Mouse (Mus musculus) spleen, postnatal 10 days (tissue): ENCODE data around the gene Rab4b.

ENCODE experiments used
- DNase-seq, 2 experiments: peaks; one replicate each; pipeline ENCODE4 v3.0.0; 2021 to 2022; ENCODE audit warnings: low spot score in 2 of 2

Rab4b gene

DNA sequence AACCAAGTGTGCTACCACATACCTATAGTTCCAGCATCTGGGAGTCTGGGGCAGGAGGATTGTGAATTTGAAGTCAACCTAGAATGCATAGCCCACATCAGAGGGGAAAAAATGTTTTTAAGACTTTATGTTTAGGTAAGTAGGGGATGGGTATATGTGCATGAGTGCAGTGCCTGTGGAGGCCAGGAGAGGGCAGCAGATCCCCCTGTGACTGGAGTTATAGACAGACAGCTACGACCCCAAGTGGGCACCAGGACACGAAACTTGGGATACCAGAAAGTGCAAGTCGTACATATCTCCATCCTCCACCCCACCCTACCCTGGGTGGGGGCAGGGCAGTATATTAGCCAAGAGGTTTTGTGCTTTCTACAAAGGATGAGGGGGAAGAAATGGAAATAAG is 6.3 kb upstream of the Rab4b start:
- DNase-seq = peak in 1 of 2 experiments; percentile 66

DNA sequence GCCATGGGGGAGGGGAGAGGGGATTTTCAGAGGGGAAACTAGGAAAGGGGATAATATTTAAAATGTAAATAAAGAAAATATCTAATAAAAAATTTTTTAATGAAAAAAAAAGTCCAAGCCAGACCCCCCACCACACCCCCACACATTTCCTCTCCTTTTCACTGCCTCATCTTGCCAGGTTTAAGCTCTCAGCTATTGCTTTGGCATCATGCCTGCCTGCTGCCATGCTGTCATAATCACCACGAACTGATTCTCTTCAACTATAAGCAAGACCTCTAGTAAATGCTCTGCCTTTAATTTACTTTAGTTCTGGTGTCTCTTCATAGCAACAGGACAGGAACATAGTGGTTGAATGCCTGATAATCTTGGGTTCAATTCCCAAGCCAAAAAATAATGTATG is 3.8 kb upstream of the Rab4b start:
- DNase-seq = no peak

DNA sequence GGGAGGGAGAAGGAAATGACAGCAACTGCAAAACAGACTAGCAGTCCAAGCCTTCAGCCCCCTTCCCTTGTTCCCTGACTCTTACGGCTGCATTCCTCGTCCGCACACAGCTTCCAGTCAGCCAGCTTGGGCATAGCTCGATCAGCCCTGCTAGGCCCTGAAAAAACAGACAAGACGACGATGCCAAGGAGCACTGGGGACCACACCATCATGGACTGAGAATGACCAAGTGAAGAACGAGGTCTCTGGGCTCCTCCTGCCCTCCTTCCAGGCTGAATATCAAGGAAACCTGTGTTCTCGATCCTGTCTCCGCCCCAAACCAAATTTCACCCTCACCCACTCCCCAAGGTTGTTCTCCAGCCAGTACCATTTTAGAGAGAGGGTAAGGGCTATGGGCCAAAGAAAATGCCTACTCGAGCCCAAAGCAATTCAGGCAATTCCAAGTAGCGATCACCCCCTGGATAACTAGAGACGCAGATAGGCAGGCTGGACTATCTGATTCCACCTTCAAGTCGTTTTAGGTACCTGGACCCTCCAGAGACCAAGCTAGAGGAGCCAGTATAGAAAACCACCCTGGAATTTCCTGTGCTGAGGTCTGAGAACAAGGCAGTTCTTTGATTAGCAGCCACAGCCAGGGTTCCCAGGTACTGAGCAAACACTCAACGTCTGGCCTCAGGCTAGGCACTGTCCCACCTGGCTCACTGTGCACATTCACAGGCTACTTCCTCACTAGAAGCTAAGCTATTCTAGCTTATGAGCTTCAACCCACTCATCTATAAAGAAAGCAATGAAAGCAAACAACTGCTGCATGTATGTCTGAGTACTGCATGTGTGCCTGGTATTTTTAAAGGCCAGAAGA is 2.4 kb upstream of the Rab4b start, which contains the start of the genes Gm21983 and Mia:
Gene Gm21983, minus strand, starts transcription at position 250 of the 859 bp plus-strand sequence.
Gene Mia, minus strand, starts transcription at position 321 of the 859 bp plus-strand sequence.
- no peak for DNase-seq

DNA sequence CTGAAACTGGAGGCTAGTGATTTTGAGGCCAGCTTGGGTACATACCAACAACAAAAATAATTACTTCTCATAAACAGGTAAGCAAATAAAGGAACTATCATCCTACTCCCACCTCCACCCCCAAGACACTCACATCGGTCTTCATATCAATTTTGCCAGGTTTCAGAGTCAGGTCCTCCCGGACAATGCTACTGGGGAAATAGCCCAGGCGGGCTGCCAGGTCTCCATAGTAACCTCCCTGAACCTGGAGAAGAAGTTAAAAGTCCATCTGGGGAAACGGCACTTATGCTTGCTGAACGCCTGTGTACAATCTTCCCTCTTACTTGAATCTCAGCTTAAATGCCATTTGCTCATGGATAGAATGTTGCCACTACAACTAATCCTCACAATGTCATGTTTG is 1.3 kb upstream of the Rab4b start:
- DNase-seq = no peak

DNA sequence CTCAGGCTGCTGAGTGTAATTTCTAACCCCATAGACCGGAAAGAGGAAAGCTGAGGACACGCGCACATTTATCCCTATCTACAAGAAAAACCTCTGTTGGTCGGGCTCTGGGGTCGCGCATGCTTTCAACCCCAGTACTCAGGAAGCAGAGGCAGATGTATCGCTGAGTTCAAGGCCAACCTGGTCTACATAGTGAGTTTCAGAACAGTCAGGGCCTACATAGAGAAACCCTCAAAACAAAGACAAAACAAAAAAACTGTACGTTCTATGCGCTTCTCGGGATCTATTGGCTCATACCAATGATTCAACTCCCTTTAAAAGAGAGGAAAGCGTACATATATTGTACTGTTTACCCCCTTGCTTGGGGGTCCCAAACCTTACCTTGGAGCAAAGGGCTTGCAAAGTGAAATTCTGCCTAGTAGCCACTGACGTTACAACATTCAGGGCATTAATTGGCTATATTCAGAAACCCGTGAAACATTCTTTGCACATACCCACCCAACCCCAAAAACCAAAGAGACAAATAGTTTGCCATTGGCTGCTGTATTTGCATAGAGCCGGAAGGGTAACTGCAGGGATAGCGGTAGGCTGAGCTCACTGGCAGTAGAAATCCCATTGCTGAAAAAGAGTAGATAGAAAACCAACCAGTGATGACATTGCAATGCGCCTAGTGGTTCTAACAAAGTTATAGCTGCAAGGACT is 672 bp upstream of the Rab4b start:
- no peak for DNase-seq

DNA sequence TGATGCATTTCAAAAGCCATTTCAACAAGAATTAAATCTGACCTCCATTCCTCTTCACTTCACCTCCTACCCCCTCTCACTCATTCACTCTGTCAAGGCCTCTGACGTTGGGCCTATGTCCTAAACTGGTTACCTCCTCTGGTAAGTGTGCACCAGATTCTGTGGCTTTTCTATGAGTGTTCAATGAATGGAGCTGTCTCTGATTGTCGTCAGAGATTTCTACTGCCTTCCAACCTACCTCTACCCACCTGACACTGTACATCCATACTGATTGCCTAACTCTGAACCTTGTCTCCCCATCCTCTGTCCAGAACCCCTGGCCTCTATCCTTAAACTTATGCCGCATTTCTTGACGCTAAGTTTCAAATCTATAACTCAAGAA is 763 bp downstream of the Rab4b start:
- no peak for DNase-seq

DNA sequence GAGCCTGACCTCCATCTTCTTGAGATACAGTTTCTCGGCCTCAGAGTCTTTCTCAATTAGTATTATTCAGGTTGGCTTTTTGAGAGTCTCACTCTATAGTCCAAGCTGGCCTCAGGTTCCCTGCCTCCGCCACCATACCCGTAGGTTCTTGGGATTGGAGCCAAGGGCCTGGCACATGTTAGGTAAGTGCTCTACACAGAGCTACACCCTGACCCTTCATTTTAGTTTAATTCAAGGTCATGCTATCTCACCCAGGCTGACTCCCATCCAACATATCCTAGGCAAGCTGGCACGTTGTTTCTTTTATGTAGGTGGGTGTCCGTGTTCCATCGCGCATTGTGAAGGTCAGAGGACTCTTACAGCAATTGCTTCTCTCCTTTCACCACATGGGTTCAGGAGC is 3.8 kb downstream of the Rab4b start:
- DNase-seq = no peak

DNA sequence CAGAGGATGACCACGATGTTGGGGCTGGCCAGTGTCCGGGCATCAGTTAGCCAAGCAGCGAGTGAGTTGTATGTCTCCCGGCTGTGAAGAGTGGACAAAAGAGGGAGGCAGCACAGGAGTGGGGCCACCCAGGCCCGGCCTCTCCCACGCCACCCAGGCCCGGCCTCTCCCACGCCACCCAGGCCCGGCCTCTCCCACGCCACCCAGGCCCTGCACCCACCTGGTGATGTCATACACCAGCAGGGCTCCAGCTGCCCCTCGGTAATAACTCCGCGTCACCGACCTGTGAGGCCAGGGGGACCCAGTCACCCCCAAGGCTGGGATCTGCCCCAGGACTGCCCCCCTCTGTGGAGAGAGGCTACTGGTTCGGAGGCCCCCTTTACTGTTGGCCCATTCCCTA is 4.2 kb downstream of the Rab4b start:
- no peak for DNase-seq

DNA sequence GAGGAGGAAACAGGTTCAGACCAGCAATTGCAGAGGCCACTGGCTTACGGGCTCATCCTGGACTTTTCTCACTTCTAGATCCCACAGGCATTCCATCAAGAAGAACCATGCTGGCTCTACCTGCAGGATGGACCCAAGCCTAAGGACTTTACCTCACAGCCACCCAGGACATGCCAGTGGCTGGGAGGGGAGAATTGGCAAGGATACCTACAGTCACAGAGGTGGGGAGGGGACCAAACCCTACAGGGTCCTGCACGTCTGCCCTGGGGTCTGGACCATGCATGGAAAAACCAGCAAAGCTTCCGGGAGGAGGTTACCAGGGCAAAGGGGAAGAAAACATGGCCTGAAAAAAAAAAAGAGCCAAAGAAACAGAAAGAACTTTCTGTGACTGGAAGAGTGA is 7.7 kb downstream of the Rab4b start:
- DNase-seq = no peak

DNA sequence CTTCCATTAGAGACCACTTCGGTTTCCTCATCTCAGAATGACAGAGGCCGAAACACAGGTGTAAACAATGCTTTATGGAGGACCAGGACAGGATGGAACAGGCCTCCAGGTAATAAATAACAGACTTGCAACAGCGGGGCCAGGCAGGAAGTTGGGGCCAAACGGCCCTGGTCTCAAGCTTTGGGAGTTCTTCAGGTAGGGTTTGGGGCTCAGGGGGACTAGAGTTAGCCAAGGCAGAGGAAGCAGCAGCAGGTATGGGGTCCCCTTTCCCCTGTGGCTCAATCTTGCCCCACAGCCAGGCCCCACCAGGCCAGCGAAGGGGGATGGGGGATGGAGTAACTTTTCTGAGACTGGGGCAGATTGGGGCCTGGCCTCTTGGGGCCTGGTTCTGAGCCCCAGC is 10.3 kb downstream of the Rab4b start:
- no peak for DNase-seq

DNA sequence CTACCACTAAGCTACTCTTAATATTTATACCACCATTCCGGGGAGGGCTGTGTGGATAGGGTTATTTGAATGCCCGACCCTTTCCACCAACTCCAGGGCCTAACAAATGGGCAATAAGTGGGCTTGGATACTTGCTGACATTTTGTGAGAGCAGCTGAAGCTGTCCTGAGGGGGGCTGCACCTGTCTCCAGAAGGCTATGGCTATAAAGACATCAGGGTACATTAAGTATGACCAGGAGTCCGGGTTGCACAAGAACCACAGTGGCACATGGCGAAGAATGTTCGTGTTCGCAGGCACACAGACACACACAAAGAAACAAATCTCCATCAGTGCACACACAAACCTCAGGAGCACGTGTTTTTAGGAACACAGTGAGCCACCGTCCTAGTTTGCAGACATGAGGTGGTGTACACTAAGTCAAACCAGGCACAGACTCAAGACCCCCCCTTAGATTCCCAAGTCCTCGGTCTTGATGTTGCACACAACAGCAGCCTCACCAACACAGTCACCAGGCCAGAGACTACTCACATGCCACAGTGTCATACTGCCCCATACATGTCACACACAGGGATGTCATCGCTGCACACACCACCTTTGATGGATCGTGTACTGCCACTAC is 11.1 kb downstream of the Rab4b start:
- no peak for DNase-seq

DNA sequence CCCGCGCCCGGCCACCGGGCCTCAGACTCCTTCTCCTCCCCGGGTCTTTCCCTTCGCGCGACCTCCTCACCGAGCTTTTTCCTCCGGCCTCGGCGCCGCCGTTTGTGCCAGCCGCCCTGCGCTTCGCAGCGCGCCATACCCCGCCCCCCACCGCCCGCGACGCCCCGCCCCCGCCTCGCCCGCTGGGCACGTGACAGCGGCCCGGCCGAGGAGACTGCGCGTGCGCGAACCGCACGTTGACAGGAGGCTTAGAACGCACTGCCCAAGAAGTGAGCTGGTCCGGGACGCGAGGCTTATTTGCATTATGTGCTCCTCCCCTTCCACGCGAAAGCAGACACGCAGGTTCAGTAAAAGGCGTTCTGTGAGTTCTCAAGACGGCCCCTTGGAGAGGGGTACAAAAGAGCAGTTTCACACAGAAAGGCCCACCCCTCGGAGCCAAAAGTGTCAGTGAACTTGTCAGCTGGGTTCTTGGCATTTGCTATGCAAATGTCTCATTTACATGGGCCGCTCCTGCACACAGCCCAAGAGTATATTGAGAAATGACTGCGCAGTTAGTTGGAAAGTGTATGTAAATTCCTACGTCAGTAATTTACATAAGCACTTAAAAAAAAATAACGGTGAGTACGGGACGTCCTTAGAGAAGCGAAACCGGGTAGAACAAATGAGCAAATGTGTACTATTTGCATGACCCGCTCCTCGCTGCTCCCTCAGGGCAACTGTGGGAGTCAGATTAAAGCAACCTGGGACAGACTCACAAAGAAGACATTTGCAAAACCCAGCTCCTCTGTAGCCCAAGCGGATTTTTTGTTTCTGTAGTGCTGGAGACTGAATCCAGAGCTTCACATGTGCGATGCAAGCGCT is 11.9 kb downstream of the Rab4b start, which contains the start of gene Egln2:
Gene Egln2, minus strand, starts transcription at position 189 of the 861 bp plus-strand sequence.
- peak; percentile 91 to 97 for DNase-seq

DNA sequence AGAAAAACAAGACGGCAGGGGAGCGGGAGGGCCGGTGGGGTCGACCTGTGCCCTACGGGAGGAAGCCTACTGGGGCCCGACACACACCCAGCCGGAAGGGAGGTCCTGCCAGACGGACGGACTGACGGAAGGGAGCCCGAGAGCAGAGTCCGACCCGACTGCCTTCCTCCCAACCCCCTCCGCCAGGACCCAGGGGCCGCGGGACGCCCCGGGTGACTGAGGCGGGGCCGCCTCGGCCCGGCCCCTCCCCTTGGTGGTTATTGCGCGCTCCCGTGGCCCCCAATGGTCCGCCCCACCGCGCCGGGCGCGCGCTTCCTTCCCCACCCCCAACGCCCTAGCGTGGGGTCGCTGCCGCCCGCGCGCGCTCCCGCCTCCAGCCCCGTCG is 12.5 kb downstream of the Rab4b start:
- DNase-seq = peak in 1 of 2 experiments; percentile 88

DNA sequence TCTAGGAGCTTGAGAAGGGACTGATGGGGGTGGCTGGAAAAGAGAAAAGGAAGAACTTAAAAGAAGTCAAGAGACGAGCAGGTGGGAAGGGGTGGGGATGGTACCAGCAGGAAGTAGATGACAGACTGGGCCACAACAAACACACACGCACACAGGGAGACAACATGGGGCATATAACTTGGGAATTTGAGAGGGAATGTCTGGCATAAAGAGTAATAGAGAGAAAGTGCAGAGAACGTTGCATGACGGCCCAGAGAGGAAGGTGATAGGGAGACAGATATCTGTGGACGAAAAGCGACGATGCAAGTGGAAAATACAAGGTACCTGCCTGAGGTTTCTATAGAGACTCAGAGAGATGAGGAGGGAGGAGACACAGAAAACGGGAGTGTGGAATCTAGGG is 13.0 kb downstream of the Rab4b start:
- DNase-seq = no peak

DNA sequence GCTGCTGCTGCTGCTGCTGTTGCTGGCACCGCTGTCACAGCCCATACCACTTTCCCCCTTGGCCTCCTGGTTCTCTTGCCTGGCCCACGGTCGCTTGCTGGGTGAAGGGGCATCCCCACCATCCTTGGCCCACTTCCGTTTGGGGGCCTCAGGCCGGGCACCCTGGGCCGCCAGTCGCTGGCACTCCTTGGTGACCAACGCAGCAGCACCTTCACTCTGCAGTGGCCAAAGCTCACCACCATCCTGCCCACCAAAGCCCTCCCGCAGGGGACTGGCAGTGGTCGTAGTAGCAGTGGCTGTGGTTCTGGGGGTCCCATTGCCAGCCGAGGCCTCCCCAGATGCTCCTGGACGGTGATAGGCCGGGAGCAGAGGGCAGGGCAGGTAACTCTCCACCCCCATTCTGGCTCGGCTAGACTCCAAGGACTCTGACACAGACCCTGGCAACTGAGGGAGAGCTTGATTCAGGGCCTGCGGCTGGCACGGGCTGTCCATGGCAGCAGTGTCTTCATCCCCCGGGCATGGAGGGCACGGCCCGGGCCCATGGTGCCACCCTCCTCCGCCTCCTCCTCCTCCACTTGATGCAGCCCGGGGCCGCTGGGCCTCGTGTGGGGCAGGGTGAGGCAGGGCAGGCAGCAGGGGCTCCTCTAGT is 13.6 kb downstream of the Rab4b start:
- DNase-seq = no peak

DNA sequence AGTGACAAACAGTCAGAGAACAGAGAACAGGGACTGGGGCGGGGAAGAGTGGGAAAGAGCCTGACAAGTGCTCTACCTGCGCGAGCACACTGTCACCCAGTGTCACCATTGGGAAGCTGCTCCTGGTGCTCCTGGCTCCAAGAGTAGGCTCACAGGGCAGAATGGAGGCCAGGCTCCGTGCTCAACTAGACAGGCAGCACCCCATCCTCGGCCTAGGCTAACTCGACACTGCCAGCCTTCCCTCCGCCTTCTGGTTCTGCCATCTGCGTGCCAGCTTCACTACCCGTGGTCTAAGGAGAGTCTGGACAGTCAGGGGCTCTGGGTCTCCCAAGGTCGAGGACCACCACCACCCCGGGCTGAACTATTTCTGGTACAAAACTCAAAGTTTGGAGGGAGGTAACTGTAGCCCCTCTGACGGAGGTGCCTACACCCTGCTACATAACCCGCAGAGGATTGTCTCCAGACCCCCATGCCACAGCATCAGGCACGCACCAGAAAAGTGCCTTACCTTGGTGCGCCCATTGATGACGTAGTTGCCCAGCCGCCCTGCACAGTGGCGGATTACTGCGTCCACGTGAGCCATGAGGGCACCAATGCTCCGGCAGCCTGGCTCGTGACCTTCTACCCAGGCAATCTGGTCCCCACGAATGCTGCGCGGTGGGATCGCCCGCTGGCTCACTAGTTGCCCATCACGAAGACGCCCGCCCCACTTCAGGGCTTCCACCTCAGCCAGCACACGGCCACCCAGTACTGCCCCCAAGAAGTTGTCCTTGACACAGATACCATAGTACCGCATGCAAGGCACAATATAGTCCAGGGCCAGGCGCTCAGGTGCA is 14.4 kb downstream of the Rab4b start:
- DNase-seq = no peak

DNA sequence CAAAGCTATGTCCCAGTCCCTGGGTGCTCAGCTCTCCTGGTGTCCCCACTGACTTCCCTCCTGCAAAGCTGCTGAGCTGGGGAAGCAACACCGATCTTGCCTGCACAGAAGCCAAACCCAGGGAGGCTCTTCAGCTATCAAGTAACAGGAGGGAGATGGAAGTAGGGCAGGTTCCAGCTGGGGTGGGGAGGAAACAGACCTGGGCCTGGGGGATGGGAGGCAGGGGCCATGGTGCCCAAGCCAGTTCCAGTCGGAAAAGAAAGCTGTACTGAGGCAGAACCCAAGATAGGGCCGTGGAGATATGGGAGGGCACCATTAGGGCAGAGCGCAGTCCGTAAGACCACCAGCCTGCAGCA is 15.3 kb downstream of the Rab4b start:
- DNase-seq = no peak

DNA sequence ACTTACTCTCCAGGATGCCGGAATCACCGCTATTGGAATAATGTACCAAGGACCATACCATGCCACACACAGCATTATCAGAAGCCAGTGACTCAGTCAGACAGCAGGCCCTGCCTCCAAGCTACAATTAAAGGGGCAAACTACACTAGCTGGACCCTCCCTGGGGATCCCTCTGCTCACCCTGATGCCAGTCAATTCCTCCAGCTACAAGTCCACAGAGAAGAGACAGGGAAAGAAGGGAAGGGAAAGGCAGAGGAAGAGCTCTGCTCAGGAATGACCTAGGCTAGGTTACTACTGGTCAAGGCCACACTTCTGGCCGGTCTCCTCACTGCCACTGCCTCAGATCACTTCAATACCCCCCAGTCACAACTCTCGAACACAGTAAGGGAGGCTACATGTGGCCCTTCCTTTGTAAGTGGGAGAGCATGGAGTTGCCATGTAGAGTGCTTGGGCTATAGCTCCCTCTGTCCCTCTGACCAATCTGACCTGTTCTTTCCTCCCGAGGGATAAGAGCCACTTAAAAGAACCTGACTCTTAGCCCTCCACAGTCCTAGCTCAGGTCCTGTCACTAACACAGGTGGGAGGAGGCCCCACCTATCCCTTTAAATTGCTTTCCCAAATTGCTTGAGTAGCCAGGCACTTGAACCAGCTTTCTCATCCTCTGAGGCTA is 15.8 kb downstream of the Rab4b start:
- DNase-seq = no peak

DNA sequence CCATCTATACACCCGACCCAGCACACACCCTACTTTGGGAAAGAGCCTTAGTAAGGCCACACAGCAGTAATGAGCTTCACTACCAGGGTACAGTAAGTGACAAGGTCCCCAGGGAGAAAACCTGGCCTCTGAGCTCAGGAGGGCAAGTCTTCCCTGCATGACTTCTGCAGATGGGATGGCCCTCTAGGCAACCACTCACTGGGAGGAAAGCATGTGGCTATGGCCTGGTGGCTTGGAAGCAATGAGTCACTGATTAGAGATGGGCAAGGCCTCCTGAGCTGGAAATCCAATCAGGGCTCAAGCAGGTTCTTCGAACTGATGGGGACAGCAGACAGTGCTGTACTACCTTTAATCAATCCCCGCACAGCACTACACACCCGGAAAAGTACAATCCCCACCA is 17.0 kb downstream of the Rab4b start:
- DNase-seq = no peak

DNA sequence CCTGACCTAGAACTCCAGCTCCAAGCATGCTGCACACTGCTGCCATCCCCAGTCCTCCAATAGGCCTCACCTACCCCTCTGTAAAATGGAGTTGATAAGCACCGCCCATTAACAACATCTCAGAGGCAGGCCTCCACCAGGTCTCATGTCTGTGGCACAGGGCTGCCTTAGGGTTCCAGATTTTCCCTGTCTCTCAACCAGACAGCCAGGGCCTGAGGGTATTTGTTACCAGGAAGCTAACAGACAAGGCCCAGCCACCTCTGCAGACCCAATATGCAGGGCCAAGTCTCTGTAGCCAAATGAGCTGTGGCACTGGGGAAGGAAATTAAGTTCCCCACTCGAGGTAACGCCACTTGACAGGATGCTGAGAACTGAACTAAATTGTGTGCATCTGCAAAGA is 17.8 kb downstream of the Rab4b start:
- no peak for DNase-seq
